Comparison of ENCODE assay signal across 15 mouse cellular contexts in the genomic region with DNA sequence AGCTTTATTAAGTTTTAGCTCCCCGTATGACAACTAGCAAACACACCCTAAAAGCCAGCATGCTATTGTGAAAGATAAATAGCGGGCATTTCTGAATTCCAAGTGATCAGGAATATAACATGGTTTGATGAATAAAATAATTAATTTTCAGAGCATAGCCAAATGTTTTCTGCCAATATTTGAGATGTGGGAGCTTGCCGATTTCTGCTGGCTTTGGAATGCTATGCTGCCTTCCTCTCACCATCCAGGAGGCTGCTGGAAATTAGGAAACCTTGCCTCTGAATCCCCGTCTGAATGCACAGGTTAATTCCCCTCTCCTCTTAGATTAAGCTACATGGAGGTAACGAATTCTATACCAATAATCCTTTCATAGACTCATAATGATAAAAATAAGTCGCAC.
"Had no signal": no experiment of that assay in that cellular context is flagged by ENCODE, and none has a peak within 500 bp of the region (broad histone marks: within the 10 kb centered on the region; RNA-seq: fewer than 3 reads in every experiment).

No protein-coding gene starts in this region.

- H3K9me3 ChIP-seq: kidney, embryonic 15.5 days; limb, embryonic 12.5 days; lung, embryonic 15.5 days; megakaryocyte, embryonic 14.5 days; midbrain, embryonic 15.5 days; neural tube, embryonic 12.5 days had no signal

- H3K9ac ChIP-seq: kidney, embryonic 15.5 days; limb, embryonic 12.5 days; liver, embryonic 13.5 days; liver, postnatal 0 days; lung, embryonic 15.5 days; midbrain, embryonic 15.5 days; neural tube, embryonic 12.5 days had no signal

- H3K4me3 ChIP-seq: kidney, embryonic 15.5 days; limb, embryonic 12.5 days; liver, embryonic 13.5 days; lung, embryonic 15.5 days; megakaryocyte, embryonic 14.5 days; midbrain, embryonic 15.5 days; neural tube, embryonic 12.5 days had no signal

- H3K4me1 ChIP-seq: kidney, embryonic 15.5 days; limb, embryonic 12.5 days; liver, embryonic 13.5 days; lung, embryonic 15.5 days; megakaryocyte, embryonic 14.5 days; midbrain, embryonic 15.5 days; neural tube, embryonic 12.5 days had no signal

- H3K36me3 ChIP-seq: kidney, embryonic 15.5 days; limb, embryonic 12.5 days; liver, embryonic 13.5 days; lung, embryonic 15.5 days; midbrain, embryonic 15.5 days; neural tube, embryonic 12.5 days had no signal

- DNase-seq: kidney, adult 2 months; kidney, postnatal 14 days; liver; liver, embryonic 13.5 days; liver, postnatal 0 days; lung, postnatal 14 days; thymus, postnatal 4 days had no signal

- H3K27me3 ChIP-seq: kidney, embryonic 15.5 days; limb, embryonic 12.5 days; liver, embryonic 13.5 days; lung, embryonic 15.5 days; megakaryocyte, embryonic 14.5 days; midbrain, embryonic 15.5 days; neural tube, embryonic 12.5 days had no signal

- H3K27ac ChIP-seq: kidney, embryonic 15.5 days; limb, embryonic 12.5 days; liver, embryonic 13.5 days; lung, embryonic 15.5 days; macrophage; midbrain, embryonic 15.5 days; neural tube, embryonic 12.5 days had no signal

- H3K4me2 ChIP-seq: kidney, embryonic 15.5 days; limb, embryonic 12.5 days; liver, embryonic 13.5 days; lung, embryonic 15.5 days; midbrain, embryonic 11.5 days; midbrain, embryonic 15.5 days; neural tube, embryonic 12.5 days had no signal

- ATAC-seq: liver, postnatal 0 days; midbrain, embryonic 15.5 days had no signal
